Mouse (Mus musculus): Measurements from ENCODE around the gene Pacsin2. TPM values are rescaled to one million over a fixed set of nuclear protein-coding genes. Genes with fewer than 3 reads are reported as not detected.
A peak's percentile ranks its signal among the peaks of the same experiment; 100 is the strongest.

Gene Pacsin2
- total and polyA plus RNA-seq, 3 experiments = 28.9 to 111 (median 76.7) TPM

- DNase-seq = peak; percentile 27
These were observed 132.0 kb downstream of the Pacsin2 start for GRCm38 (mm10) chr15:83332373-83332772.

- no peak for DNase-seq
These were observed 135.5 kb downstream of the Pacsin2 start for GRCm38 (mm10) chr15:83328952-83329351.

Other genes with a start within 250 kb of the Pacsin2 start
- gene A4galt, start 212.8 kb downstream of the Pacsin2 start, total RNA-seq (2021) = 10 to 100 TPM in 1 of 2 experiments, 1 to 10 TPM in 1; 8.3 to 14.2 TPM
- gene A4galt, start 212.8 kb downstream of the Pacsin2 start, polyA plus RNA-seq (2012; rRNA removed) = 8.8 and 22.2 TPM in 2 replicates
- 10 to 100 TPM; 23.6 to 32.4 TPM for gene Arfgap3, start 114.4 kb downstream of the Pacsin2 start, total RNA-seq (2021)
- 13.0 and 14.7 TPM in 2 replicates for gene Arfgap3, start 114.4 kb downstream of the Pacsin2 start, polyA plus RNA-seq (2012; rRNA removed)
- 10 to 100 TPM in 1 of 2 experiments, 1 to 10 TPM in 1; 7.4 to 13.6 TPM for gene Ttll1, start 46.3 kb upstream of the Pacsin2 start, total RNA-seq (2021)
- gene Ttll1, start 46.3 kb upstream of the Pacsin2 start, polyA plus RNA-seq (2012; rRNA removed) = 4.5 and 4.7 TPM in 2 replicates
- 1 to 10 TPM; 3.2 to 7.3 TPM for gene Bik, start 62.3 kb upstream of the Pacsin2 start, total RNA-seq (2021)
- 9.1 and 11.4 TPM in 2 replicates for gene Bik, start 62.3 kb upstream of the Pacsin2 start, polyA plus RNA-seq (2012; rRNA removed)
- 100 to 1,000 TPM; 298 to 606 TPM for gene Tspo, start 99.0 kb upstream of the Pacsin2 start, total RNA-seq (2021)
- 1,564 and 1,830 TPM in 2 replicates for gene Tspo, start 99.0 kb upstream of the Pacsin2 start, polyA plus RNA-seq (2012; rRNA removed)
- 10 to 100 TPM; 26.2 to 45.8 TPM for gene Mcat, start 99.2 kb upstream of the Pacsin2 start, total RNA-seq (2021)
- 86.0 and 113 TPM in 2 replicates for gene Mcat, start 99.2 kb upstream of the Pacsin2 start, polyA plus RNA-seq (2012; rRNA removed)
- gene Ttll12, start 130.6 kb upstream of the Pacsin2 start, total RNA-seq (2021) = 10 to 100 TPM; 31.7 to 46.2 TPM
- gene Ttll12, start 130.6 kb upstream of the Pacsin2 start, polyA plus RNA-seq (2012; rRNA removed) = 47.4 and 48.0 TPM in 2 replicates

All from adrenal gland, adult 2 months (tissue).